Mouse (Mus musculus) E14TG2a.4 (cell line): ENCODE measurements around the gene Atp7b.

Source experiments
- CTCF ChIP-seq: conservative IDR thresholded peaks from 2 replicates; pipeline ENCODE4 v1.5.1; 2014; ENCODE audit warnings: low read length
- NANOG ChIP-seq: IDR thresholded peaks from 2 replicates; pipeline ENCODE4 v1.6.1; 2014; ENCODE audit warnings: borderline replicate concordance, low read length, mixed read lengths
- POU5F1 ChIP-seq: IDR thresholded peaks from 2 replicates; pipeline ENCODE4 v1.6.1; 2014; ENCODE audit warnings: low read length, borderline replicate concordance

- TF ChIP-seq CTCF = peak; percentile 59
- no peak for TF ChIP-seq NANOG
- no peak for TF ChIP-seq POU5F1
These were observed 78.3 kb downstream of the Atp7b start for GRCm38 (mm10) chr8:21981664-21982337.
